Mouse (Mus musculus): ENCODE measurements at regions not wholly inside any gene's neighbourhood (a gene's known extent, or its start where the extent isn't known, plus 50 kb on each side); places are given as distances from the start of the nearest gene placed in this dataset.

DNA sequence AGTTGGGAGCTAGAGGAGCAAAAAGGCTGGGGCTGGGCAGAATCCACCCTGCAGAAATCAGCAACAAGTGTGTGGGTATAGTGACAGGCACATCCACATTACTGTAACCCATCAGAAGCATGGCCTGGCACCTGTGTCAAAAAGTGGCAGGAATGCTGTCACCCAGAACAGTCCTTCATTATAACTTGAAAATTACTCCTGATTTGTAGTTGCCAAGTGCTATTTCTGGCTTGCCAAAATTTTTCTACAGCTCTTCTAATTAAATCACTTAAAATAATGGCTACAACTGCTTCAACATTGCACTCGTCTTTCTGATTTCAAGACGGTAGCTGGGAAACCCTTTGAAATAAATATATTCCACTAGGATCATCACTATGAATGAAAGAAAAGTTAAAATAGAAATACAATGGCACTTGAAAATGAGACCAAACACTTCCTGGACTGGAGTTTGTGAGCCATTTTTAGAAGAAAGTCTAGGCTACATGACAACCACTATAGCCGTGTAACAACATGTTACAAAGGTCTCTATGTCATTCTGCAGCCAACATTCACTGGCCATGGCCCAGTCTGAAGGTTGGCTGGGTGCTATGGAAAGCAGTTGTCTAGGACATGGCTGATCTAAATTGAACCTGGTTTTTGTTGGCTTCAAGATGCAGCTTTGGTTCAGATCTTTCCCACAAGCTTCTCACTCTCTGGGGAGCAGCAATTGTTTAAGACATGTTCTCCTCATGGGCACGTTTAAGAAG, 190.6 kb upstream of the Tapt1 start:
- WGBS = 82% methylated on average over 4 of the region's 4 CpGs
- H3K4me2 ChIP-seq (ENCODE audit: low read depth, low read length) = no peak overlapping the region

DNA sequence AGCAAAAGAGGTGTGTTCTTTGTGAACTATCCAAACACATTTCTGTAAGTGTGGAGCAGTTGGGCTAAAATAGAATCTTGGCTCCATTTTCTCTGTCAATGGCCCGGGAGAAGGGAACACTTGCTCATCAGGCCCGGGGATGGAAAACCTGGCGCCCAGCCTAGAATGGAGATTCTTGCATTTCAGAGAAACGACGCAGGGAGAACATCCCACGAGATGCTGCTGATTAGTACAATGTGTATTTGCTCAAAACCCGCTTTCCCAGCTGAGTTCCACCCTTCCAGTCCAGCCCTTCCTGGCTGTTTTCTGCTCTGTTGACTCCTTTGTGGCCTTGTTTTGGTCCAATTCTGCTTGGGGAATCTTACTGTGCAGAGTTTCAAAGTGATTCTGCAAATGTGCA, 188.0 kb upstream of the Tapt1 start:
- 31% methylated on average over 7 of the region's 7 CpGs for WGBS
- Histone ChIP-seq H3K27ac (ENCODE audit: low read length) (no peak overlapping the region), H3K9ac (ENCODE audit: low read length) (no peak overlapping the region), H3K4me2 (ENCODE audit: low read depth, low read length) (no peak overlapping the region), H3K4me1 (replicated peaks; ENCODE audit: control insufficient read depth, insufficient read depth, low read length) (no peaks in the 10 kb centered on the region), H3K27me3 (ENCODE audit: control insufficient read depth, insufficient read depth, low read depth, low read length) (no peaks in the 10 kb centered on the region), H3K9me3 (ENCODE audit: control insufficient read depth, low read length) (no peaks in the 10 kb centered on the region), H3K36me3 (ENCODE audit: control insufficient read depth, insufficient read depth, low read length) (no peaks in the 10 kb centered on the region), H3K4me3 (ENCODE audit: low read length) (no peak overlapping the region)
- peak; percentile 74; the same call in 1 of the 2 replicates for ATAC-seq (ENCODE audit: low read depth)

More for the DNA sequence above, 190.6 kb upstream of the Tapt1 start:
- Histone ChIP-seq H3K9me3 (ENCODE audit: control insufficient read depth, low read length) (no peaks in the 10 kb centered on the region), H3K4me1 (replicated peaks; ENCODE audit: control insufficient read depth, insufficient read depth, low read length) (no peaks in the 10 kb centered on the region), H3K27ac (ENCODE audit: low read length) (no peak overlapping the region), H3K27me3 (ENCODE audit: control insufficient read depth, insufficient read depth, low read depth, low read length) (no peaks in the 10 kb centered on the region), H3K36me3 (ENCODE audit: control insufficient read depth, insufficient read depth, low read length) (no peaks in the 10 kb centered on the region), H3K9ac (ENCODE audit: low read length) (no peak overlapping the region), H3K4me3 (ENCODE audit: low read length) (no peak overlapping the region)
- ATAC-seq (ENCODE audit: low read depth) = no peak

DNA sequence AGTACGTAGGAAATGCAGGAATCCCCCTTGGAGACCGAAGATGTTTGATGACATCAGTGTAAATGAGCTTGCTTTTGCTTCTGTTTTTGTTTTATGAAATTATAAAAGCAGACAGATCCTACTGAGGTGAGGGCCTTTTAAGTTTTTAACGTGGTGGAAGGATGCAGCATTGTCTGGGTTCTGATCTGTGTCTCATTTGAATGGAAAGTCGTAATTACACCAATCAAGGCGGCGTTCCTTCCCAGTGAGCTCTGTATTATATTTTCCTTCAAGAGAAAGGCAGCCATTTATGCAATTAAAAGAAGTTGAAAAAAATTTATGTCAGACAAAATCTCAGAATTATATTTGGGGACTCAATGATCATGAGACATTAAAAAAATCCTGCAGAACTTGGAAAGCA, 176.9 kb upstream of the Tapt1 start:
- no peak overlapping the region for H3K4me3 ChIP-seq (ENCODE audit: low read length)
- H3K36me3 ChIP-seq (ENCODE audit: control insufficient read depth, insufficient read depth, low read length) = no peaks in the 10 kb centered on the region
- H3K27ac ChIP-seq (ENCODE audit: low read length) = no peak overlapping the region
- no peak overlapping the region for H3K4me2 ChIP-seq (ENCODE audit: low read depth, low read length)
- no peak overlapping the region for H3K9ac ChIP-seq (ENCODE audit: low read length)
- H3K27me3 ChIP-seq (ENCODE audit: control insufficient read depth, insufficient read depth, low read depth, low read length) = no peaks in the 10 kb centered on the region
- ATAC-seq (ENCODE audit: low read depth) = no peak
- WGBS = 81% methylated on average over 6 of the region's 6 CpGs
- H3K9me3 ChIP-seq (ENCODE audit: control insufficient read depth, low read length) = no peaks in the 10 kb centered on the region
- no peaks in the 10 kb centered on the region for H3K4me1 ChIP-seq (replicated peaks; ENCODE audit: control insufficient read depth, insufficient read depth, low read length)

DNA sequence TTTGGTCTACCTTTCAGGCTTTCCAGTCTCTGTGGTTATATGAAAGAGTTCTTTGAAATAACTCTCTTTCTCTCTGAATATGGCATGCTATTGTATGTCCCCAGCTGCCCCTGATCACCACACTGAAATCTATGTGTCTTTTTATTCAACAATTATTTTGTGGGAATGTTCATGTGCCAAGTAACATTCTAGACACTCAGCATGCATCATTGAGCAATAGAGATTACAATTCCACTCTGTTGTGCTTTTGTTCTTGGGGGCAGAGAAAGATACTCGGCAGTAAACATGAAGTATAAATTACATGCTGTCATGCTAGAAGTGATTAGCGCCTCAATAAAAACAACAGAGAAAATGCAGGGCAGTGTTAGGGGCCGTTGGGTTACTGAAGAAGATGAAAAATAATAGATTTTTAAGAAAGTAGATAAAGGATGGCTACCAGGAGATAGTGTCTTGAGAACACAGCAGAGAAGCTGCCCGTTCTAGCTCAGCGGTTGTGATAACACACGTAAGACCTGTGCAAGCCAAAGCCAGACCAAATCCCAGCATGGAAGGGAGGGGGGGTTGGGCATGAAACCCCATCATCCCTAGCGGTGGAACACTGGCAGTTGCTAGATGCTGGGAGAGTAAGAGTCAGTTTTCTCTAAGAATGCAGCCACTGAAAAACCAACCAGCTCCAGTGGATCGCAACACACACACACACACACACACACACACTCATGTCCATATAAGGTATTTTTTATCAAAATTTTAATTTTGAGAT, 174.3 kb upstream of the Tapt1 start:
- Histone ChIP-seq H3K4me1 (replicated peaks; ENCODE audit: control insufficient read depth, insufficient read depth, low read length) (no peaks in the 10 kb centered on the region), H3K9ac (ENCODE audit: low read length) (no peak overlapping the region), H3K36me3 (ENCODE audit: control insufficient read depth, insufficient read depth, low read length) (no peaks in the 10 kb centered on the region), H3K27me3 (ENCODE audit: control insufficient read depth, insufficient read depth, low read depth, low read length) (no peaks in the 10 kb centered on the region), H3K4me3 (ENCODE audit: low read length) (no peak overlapping the region), H3K27ac (ENCODE audit: low read length) (no peak overlapping the region), H3K9me3 (ENCODE audit: control insufficient read depth, low read length) (peaks cover 3% of the 10 kb centered on the region; the same call in 1 of the 2 replicates), H3K4me2 (ENCODE audit: low read depth, low read length) (no peak overlapping the region)
- ATAC-seq (ENCODE audit: low read depth) = no peak
- WGBS = 78% methylated on average over 8 of the region's 8 CpGs

DNA sequence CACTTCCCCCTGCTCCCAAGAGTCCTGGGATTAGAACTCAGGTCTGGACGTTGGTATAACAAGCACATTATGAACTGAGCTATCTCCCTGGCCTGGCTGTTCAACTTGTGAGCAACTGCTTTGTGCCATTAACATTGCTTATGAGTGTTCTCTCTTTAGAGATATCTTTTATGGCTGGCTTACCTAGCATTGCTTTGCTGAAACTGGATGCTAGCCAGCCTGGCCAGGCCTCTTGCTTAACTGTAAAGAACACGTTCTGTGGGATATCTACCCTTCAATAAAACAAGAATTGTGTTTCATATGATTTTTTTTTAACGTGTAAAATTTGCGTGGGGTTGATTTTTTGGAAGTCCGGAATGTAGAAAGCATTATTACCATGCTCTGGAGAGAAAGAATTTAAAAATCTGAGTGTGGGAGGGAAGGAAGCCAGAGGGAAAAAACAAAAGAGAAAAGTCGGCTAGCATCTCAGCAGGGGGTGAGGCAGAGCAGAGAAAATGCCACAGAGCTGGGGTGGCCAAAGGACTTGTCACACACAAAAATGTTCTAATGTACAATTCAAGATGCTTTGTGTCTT, 160.9 kb upstream of the Tapt1 start:
- H3K27ac ChIP-seq (ENCODE audit: low read length) = no peak overlapping the region
- H3K9me3 ChIP-seq (ENCODE audit: control insufficient read depth, low read length) = no peaks in the 10 kb centered on the region; the same call in 1 of the 2 replicates
- H3K4me1 ChIP-seq (replicated peaks; ENCODE audit: control insufficient read depth, insufficient read depth, low read length) = no peaks in the 10 kb centered on the region
- H3K4me2 ChIP-seq (ENCODE audit: low read depth, low read length) = no peak overlapping the region
- no peak for ATAC-seq (ENCODE audit: low read depth)
- 47% methylated on average over 6 of the region's 6 CpGs for WGBS
- H3K9ac ChIP-seq (ENCODE audit: low read length) = no peak overlapping the region
- H3K4me3 ChIP-seq (ENCODE audit: low read length) = no peak overlapping the region
- H3K27me3 ChIP-seq (ENCODE audit: control insufficient read depth, insufficient read depth, low read depth, low read length) = no peaks in the 10 kb centered on the region
- no peaks in the 10 kb centered on the region for H3K36me3 ChIP-seq (ENCODE audit: control insufficient read depth, insufficient read depth, low read length)

DNA sequence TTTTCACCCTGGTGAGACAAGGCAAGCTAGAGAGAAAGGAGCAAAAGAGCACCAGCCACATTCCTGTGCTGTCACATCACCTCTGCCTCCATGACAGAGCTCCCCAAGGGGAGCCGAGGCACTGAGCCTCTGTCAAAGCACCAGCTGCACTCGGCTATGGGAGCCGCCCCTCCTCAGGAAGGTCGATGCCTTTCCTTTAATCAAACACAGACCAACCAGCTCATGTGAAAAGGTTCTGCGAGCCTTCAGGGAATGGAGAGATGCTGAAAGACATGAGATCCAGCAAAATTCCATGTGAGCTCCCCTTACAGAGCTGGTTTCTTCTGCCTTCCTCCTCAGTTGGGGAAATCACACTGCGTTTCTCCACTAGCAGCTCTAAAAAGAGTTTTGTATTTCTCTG, 159.8 kb upstream of the Tapt1 start:
- no peaks in the 10 kb centered on the region for H3K27me3 ChIP-seq (ENCODE audit: control insufficient read depth, insufficient read depth, low read depth, low read length)
- no peak for ATAC-seq (ENCODE audit: low read depth)
- 34% methylated on average over 6 of the region's 6 CpGs for WGBS

DNA sequence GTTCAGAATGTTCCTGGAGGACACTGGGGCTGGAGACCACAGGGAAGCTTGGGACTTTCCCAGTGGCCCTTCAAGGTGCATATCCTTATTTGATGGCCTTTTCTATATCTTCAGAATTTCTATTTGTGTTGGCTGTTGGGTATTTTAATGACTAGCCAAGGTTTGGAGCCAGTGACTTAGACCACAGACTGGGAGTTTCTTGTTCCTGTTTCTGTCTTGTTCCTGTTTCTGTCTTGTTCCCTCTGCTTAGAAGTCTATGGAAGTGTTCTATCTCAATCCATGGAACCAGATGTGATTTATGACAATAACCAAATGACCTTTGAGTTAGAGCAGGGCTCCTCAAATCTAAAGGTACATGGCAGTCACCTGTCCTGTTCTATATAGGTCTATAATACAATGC, 156.6 kb upstream of the Tapt1 start:
- Histone ChIP-seq H3K9me3 (ENCODE audit: control insufficient read depth, low read length) (no peaks in the 10 kb centered on the region), H3K36me3 (ENCODE audit: control insufficient read depth, insufficient read depth, low read length) (no peaks in the 10 kb centered on the region), H3K4me3 (ENCODE audit: low read length) (no peak overlapping the region), H3K27me3 (ENCODE audit: control insufficient read depth, insufficient read depth, low read depth, low read length) (no peaks in the 10 kb centered on the region), H3K4me2 (ENCODE audit: low read depth, low read length) (no peak overlapping the region), H3K27ac (ENCODE audit: low read length) (no peak overlapping the region), H3K4me1 (replicated peaks; ENCODE audit: control insufficient read depth, insufficient read depth, low read length) (no peaks in the 10 kb centered on the region), H3K9ac (ENCODE audit: low read length) (no peak overlapping the region)
- ATAC-seq (ENCODE audit: low read depth) = no peak

More for the DNA sequence above, 159.8 kb upstream of the Tapt1 start:
- Histone ChIP-seq H3K36me3 (ENCODE audit: control insufficient read depth, insufficient read depth, low read length) (no peaks in the 10 kb centered on the region), H3K4me3 (ENCODE audit: low read length) (no peak overlapping the region), H3K9ac (ENCODE audit: low read length) (no peak overlapping the region), H3K4me1 (replicated peaks; ENCODE audit: control insufficient read depth, insufficient read depth, low read length) (no peaks in the 10 kb centered on the region), H3K9me3 (ENCODE audit: control insufficient read depth, low read length) (no peaks in the 10 kb centered on the region), H3K4me2 (ENCODE audit: low read depth, low read length) (no peak overlapping the region), H3K27ac (ENCODE audit: low read length) (no peak overlapping the region)

DNA sequence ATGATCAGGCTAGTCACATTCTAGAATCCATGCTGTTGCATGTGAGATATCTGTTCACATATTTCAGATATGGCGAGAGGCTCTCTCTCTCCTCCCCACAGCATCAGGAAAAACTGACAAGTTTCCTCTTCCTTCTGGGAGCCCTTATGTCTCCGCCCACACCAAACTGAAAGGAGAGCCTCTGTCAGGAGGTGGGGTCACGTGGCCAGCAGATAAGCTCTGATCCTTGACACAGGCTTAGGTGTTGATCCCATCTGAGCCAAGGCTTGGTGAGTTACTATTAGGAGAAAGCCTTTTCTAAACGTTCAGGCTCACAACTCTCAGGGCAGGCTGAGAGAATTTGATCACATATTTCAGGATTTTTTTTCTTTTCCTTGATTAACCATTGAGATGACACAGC, 143.6 kb upstream of the Tapt1 start:
- H3K4me3 ChIP-seq (ENCODE audit: low read length) = no peak overlapping the region
- H3K9ac ChIP-seq (ENCODE audit: low read length) = no peak overlapping the region
- ATAC-seq (ENCODE audit: low read depth) = no peak
- no peaks in the 10 kb centered on the region for H3K27me3 ChIP-seq (ENCODE audit: control insufficient read depth, insufficient read depth, low read depth, low read length)
- no peak overlapping the region for H3K4me2 ChIP-seq (ENCODE audit: low read depth, low read length)
- no peak overlapping the region for H3K27ac ChIP-seq (ENCODE audit: low read length)
- no peaks in the 10 kb centered on the region for H3K9me3 ChIP-seq (ENCODE audit: control insufficient read depth, low read length)
- no peaks in the 10 kb centered on the region for H3K4me1 ChIP-seq (replicated peaks; ENCODE audit: control insufficient read depth, insufficient read depth, low read length)
- 10% methylated on average over 4 of the region's 4 CpGs for WGBS
- H3K36me3 ChIP-seq (ENCODE audit: control insufficient read depth, insufficient read depth, low read length) = no peaks in the 10 kb centered on the region

DNA sequence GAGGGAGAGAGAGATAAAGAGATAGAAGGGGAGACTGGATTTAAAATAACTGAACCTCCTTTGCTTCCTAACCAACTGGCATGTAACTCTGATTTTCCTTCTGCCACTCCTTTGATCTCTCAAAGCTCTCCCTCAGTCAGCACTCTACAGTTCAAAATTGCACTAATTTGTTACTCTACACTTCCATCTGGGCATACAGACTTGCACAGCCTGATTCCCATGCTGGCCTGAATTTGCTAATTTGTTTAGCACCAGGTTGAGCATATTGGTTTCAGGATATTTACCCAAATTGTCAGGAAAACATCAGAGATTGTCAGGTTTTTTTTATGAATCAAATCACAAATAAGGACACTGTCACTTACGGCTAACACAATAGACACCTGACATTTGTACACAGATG, 125.9 kb upstream of the Tapt1 start:
- Histone ChIP-seq H3K27ac (ENCODE audit: low read length) (no peak overlapping the region), H3K36me3 (ENCODE audit: control insufficient read depth, insufficient read depth, low read length) (no peaks in the 10 kb centered on the region), H3K9me3 (ENCODE audit: control insufficient read depth, low read length) (no peaks in the 10 kb centered on the region), H3K4me2 (ENCODE audit: low read depth, low read length) (no peak overlapping the region), H3K9ac (ENCODE audit: low read length) (no peak overlapping the region), H3K4me1 (replicated peaks; ENCODE audit: control insufficient read depth, insufficient read depth, low read length) (no peaks in the 10 kb centered on the region), H3K4me3 (ENCODE audit: low read length) (no peak overlapping the region), H3K27me3 (ENCODE audit: control insufficient read depth, insufficient read depth, low read depth, low read length) (no peaks in the 10 kb centered on the region)
- 88% methylated on average over 1 of the region's 1 CpGs for WGBS
- no peak for ATAC-seq (ENCODE audit: low read depth)

All from lung, embryonic 16.5 days (tissue).